Mouse (Mus musculus) embryonic stem cell, embryonic (primary cell): Measurements from ENCODE around the gene Limk2.

Experiments
- CTCF ChIA-PET, 4 experiments: fragments of 300-600 bp in 2 of 4; fragments of 350-600 bp in 2 of 4; sonication (Branson Sonifier 250); formaldehyde crosslinking; loops; one replicate each; lab custom pipeline; 2022; ENCODE audit warnings: inconsistent platforms in 2 of 4; lab: Charles Lee
- POLR2A ChIA-PET, 4 experiments: fragments of 300-600 bp in 2 of 4; fragments of 350-600 bp in 2 of 4; sonication (Branson Sonifier 250); formaldehyde crosslinking; loops; one replicate each; lab custom pipeline; 2022; ENCODE audit warnings: antibody characterized with exemption in 4 of 4, inconsistent platforms in 1 of 4; lab: Charles Lee

The Limk2 gene

DNA sequence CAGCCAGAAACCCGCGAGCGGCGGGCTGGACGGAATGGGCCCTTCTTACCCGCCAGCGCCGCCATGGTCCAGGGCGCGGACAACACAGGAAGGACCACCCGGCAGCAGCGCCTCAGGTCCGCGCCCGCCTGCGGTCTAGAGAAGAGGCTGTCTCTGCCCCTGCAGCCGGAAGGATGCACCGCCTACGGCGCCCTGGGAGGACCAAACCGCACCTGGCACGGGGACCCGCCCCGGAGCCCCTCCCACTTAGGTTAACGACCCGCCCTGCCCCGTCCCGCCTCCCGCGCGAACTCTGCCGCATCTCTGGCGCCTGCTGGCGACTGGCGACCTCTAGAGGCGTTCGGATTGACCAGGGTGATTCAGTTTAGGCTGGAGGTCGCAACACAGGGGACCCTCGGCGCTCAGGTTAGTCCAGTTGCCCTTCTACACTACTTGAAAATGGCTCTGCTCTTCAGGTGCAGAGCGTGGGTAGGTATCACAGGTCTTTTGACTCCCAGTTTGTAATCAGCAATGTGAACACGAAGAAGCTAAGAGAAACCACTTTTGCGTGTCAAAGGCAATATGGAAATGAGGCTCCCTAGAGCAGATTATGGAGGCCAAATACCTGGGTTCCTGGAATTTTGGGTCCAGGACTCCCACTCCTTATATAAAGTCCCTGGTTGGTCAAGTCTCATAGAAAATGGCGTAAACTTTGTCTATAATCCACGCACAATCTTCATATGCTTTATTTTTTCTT is at the start of gene Limk2:
Gene Limk2, minus strand, starts transcription at position 193 of the 736 bp plus-strand sequence.
- ChIA-PET CTCF (interaction anchor here (0.5 to 1.8 kb wide), 14 partner anchors 17 to 357 kb away, joined by 3 to 8 read pairs (median 3); partner anchors contain the start of gene Rnf185 (in 1 of the 4)), POLR2A (interaction anchor here (0.6 to 2.6 kb wide), 18 partner anchors 10 to 143 kb away, joined by 3 to 12 read pairs (median 4); partner anchors contain the start of genes Drg1 (in 1 of the 4) and Rnf185 (in 1 of the 4))

DNA sequence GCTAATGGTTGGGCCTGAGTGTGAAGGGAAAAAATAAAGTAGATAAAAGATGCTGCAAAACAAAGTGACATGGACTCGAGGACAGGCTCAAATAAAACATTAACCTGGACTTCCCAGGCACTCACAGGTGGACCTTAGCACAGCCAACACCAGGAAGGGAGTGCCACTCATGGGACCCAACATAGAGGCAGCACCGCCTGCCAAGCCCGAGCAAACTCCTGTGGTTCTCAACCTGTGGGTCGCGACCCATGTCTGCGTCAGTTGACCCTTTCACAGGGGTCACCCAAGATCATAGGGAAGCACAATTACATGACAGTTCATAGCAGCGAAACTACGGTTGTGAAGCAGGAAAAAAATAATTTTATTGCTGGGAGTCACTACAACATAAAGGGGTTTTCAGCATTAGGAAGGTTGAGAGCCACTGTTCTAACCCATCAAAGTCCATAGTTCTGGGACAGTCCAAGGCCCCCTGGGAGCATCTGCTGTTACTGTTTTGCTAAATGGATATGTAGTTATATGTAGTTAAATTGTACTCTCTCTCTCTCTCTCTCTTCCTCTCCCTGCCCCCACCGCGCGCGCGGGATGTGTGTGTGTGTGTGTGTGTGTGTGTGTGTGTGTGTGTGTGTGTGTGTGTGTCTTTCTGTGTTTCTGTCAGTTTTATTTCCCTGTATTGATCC is 49.6 kb upstream of the Limk2 start:
- ChIA-PET POLR2A (interaction anchor here in 2 of 4 experiments (1.1 to 1.6 kb wide), 3 partner anchors 10 to 190 kb away, joined by 3 to 4 read pairs (median 3); no protein-coding TSS in a partner anchor), CTCF (interaction anchor here in 3 of 4 experiments (0.6 to 1.9 kb wide), 3 partner anchors 56 to 138 kb away, joined by 3 to 7 read pairs (median 4); partner anchors contain the start of gene Selenom (in 2 of the 3))

GRCm38 (mm10) chr11:3456354-3456753 is 47.4 kb upstream of the Limk2 start:
- CTCF ChIA-PET = interaction anchor here in 2 of 4 experiments (0.7 to 1.7 kb wide), 9 partner anchors 11 to 280 kb away, joined by 3 to 6 read pairs (median 4); partner anchors contain the start of gene Selenom (in 1 of the 2)
- POLR2A ChIA-PET = interaction anchor here in 2 of 4 experiments (0.6 to 1.4 kb wide), 4 partner anchors 9 to 192 kb away, joined by 3 to 6 read pairs (median 4); no protein-coding TSS in a partner anchor

GRCm38 (mm10) chr11:3454506-3454905 is 45.5 kb upstream of the Limk2 start:
- POLR2A ChIA-PET = interaction anchor here in 2 of 4 experiments (0.6 to 5.3 kb wide), 17 partner anchors 16 to 1309 kb away, joined by 3 to 49 read pairs (median 3); partner anchors contain the start of genes Morc2a (in 2 of the 2), Pik3ip1 (in 1 of the 2) and Selenom (in 1 of the 2)
- CTCF ChIA-PET = interaction anchor here (0.8 to 4.2 kb wide), 18 partner anchors 21 to 332 kb away, joined by 3 to 41 read pairs (median 3); partner anchors contain the start of genes Limk2 (in 1 of the 4) and Selenom (in 1 of the 4)

GRCm38 (mm10) chr11:3453467-3453866 is 44.5 kb upstream of the Limk2 start:
- CTCF ChIA-PET = interaction anchor here (0.5 to 4.2 kb wide), 49 partner anchors 9 to 627 kb away, joined by 3 to 41 read pairs (median 4); partner anchors contain the start of genes Selenom (in 3 of the 4), Pik3ip1 (in 2 of the 4) and Morc2a (in 1 of the 4)
- POLR2A ChIA-PET = interaction anchor here (0.6 to 5.3 kb wide), 48 partner anchors 8 to 511 kb away, joined by 3 to 49 read pairs (median 4); partner anchors contain the start of genes Morc2a (in 4 of the 4), Drg1 (in 2 of the 4), Pik3ip1 (in 1 of the 4) and Selenom (in 1 of the 4)

- POLR2A ChIA-PET = interaction anchor here (0.6 to 5.3 kb wide), 68 partner anchors 8 to 461 kb away, joined by 3 to 49 read pairs (median 5); partner anchors contain the start of genes Morc2a (in 4 of the 4), Drg1 (in 3 of the 4), Selenom (in 2 of the 4) and Patz1 (in 1 of the 4)
- CTCF ChIA-PET = interaction anchor here (0.6 to 4.2 kb wide), 38 partner anchors 10 to 428 kb away, joined by 3 to 41 read pairs (median 4); partner anchors contain the start of genes Selenom (in 3 of the 4), Pik3ip1 (in 2 of the 4) and Limk2 (in 1 of the 4)
These were observed 43.8 kb upstream of the Limk2 start for GRCm38 (mm10) chr11:3452769-3453168.

- ChIA-PET CTCF (interaction anchor here in 3 of 4 experiments (0.6 to 4.2 kb wide), 11 partner anchors 43 to 382 kb away, joined by 3 to 41 read pairs (median 4); partner anchors contain the start of genes Limk2 (in 1 of the 3), Pik3ip1 (in 1 of the 3) and Selenom (in 1 of the 3)), POLR2A (interaction anchor here (0.6 to 5.3 kb wide), 91 partner anchors 9 to 536 kb away, joined by 3 to 49 read pairs (median 4); partner anchors contain the start of genes Drg1 (in 3 of the 4), Morc2a (in 3 of the 4), Patz1 (in 2 of the 4) and Pik3ip1 (in 2 of the 4))
These were observed 43.2 kb upstream of the Limk2 start, which contains the start of gene Rnf185 for GRCm38 (mm10) chr11:3452167-3452639. Gene Rnf185 (minus strand): TSS chr11:3452363.

- ChIA-PET POLR2A (interaction anchor here (0.6 to 5.3 kb wide), 86 partner anchors 10 to 537 kb away, joined by 3 to 49 read pairs (median 4); partner anchors contain the start of genes Drg1 (in 3 of the 4), Morc2a (in 3 of the 4), Patz1 (in 2 of the 4) and Pik3ip1 (in 2 of the 4)), CTCF (interaction anchor here in 3 of 4 experiments (0.6 to 4.2 kb wide), 6 partner anchors 20 to 141 kb away, joined by 3 to 41 read pairs (median 4); partner anchors contain the start of genes Limk2 (in 1 of the 3) and Selenom (in 1 of the 3))
These were observed 42.7 kb upstream of the Limk2 start for GRCm38 (mm10) chr11:3451701-3452163.

- POLR2A ChIA-PET = interaction anchor here in 1 of 4 experiments (0.7 to 1.1 kb wide), 4 partner anchors 9 to 147 kb away, joined by 3 to 4 read pairs (median 4); no protein-coding TSS in a partner anchor
- CTCF ChIA-PET = interaction anchor here in 1 of 4 experiments (0.6 kb wide), 2 partner anchors 23 to 1470 kb away, joined by 3 read pairs; no protein-coding TSS in a partner anchor
These were observed 35.9 kb upstream of the Limk2 start for GRCm38 (mm10) chr11:3444875-3445274.

- POLR2A ChIA-PET = interaction anchor here in 3 of 4 experiments (0.5 to 2.7 kb wide), 5 partner anchors 8 to 154 kb away, joined by 3 to 10 read pairs (median 3); partner anchors contain the start of genes Pik3ip1 (in 1 of the 3) and Rnf185 (in 1 of the 3)
- CTCF ChIA-PET = interaction anchor here in 3 of 4 experiments (0.6 to 1.8 kb wide), 3 partner anchors 10 to 543 kb away, joined by 4 to 7 read pairs (median 4); no protein-coding TSS in a partner anchor
These were observed 34.1 kb upstream of the Limk2 start for GRCm38 (mm10) chr11:3443091-3443490.

DNA sequence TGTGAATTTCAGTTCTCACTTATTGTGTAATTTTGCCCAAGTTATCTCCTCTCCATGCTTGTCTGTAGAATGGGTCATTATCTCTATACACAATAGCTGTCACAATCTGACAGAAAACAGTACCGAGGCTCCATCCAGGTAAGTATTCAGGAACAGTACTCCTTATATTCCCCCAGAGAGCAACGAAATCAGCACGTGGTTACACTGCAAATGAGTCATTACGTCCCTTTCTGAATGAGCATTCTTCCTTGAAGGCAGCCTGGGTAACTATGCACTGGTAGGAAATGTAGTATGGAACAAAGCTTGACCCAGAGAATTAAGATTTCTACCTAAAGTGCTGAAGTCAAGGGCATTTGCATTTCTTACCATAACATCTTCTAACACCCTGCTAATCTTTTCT is 33.7 kb upstream of the Limk2 start:
- ChIA-PET CTCF (interaction anchor here in 2 of 4 experiments (1.5 to 1.8 kb wide), 2 partner anchors 11 to 22 kb away, joined by 4 to 7 read pairs; no protein-coding TSS in a partner anchor), POLR2A (interaction anchor here in 2 of 4 experiments (0.5 to 2.7 kb wide), 4 partner anchors 9 to 153 kb away, joined by 3 to 10 read pairs (median 3); partner anchors contain the start of genes Pik3ip1 (in 1 of the 2) and Rnf185 (in 1 of the 2))

DNA sequence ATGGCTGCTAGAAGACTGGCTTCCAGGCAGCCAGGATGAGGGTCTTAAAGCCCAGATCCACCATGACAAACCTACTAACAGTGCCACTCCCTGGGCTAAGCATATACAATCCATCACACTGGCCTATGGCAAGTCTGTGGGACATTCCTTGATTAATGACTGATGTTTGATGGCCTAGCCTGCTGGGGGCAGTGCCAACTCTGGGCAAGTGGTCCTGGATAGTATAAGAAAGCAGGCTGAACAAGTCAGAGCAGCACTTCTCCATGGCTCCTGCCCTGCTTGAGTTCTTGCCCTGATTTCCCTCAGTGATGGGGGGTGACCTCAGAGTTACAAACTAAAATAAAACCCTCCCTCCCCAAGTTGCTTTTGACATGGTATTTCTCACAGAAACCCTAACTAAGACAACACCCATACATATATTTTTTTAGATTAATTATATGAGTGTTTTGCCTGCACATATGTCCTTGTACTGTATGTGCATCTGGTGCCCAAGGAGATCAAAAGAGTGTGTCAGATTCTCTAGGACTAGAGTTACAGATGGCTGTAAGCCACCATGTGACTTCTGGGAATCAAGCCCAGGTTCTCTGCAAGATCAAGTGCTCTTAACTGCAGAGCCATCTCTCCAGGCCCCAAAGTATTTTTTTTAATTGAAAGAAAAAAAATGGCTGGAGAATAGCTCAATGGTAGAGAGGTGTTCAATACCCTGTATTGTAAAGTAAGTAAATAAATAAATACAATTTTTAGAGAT is 32.9 kb upstream of the Limk2 start:
- ChIA-PET POLR2A (interaction anchor here in 2 of 4 experiments (2.7 to 3.5 kb wide), 2 partner anchors 10 kb away, joined by 10 to 14 read pairs; partner anchors contain the start of gene Rnf185 (in 2 of the 2)), CTCF (interaction anchor here in 1 of 4 experiments (1.8 kb wide), 1 partner anchor 11 kb away, joined by 4 read pairs; no protein-coding TSS in a partner anchor)

- CTCF ChIA-PET = no interaction called here
- POLR2A ChIA-PET = interaction anchor here in 2 of 4 experiments (0.6 to 2.0 kb wide), 3 partner anchors 15 to 105 kb away, joined by 4 to 7 read pairs (median 5); partner anchors contain the start of gene Rnf185 (in 1 of the 2)
These were observed 28.6 kb upstream of the Limk2 start for GRCm38 (mm10) chr11:3437621-3438020.

- CTCF ChIA-PET = interaction anchor here in 2 of 4 experiments (0.8 to 1.1 kb wide), 2 partner anchors 12 to 47 kb away, joined by 3 read pairs; no protein-coding TSS in a partner anchor
These were observed 24.8 kb upstream of the Limk2 start for GRCm38 (mm10) chr11:3433809-3434208.

More at GRCm38 (mm10) chr11:3433809-3434208, 24.8 kb upstream of the Limk2 start:
- POLR2A ChIA-PET = interaction anchor here in 3 of 4 experiments (0.5 to 1.9 kb wide), 5 partner anchors 18 to 146 kb away, joined by 3 to 5 read pairs (median 3); partner anchors contain the start of gene Rnf185 (in 2 of the 3)
